Mouse (Mus musculus) CH12.LX (cell line): ENCODE measurements around the gene Fgfr2.

Source experiments
- BHLHE40 ChIP-seq: IDR thresholded peaks from 2 replicates; pipeline ENCODE4 v1.6.1; 2011; ENCODE audit warnings: mild to moderate bottlenecking, low read depth, low read length, improper control_type of control experiment
- CHD1 ChIP-seq: IDR thresholded peaks from 2 replicates; pipeline ENCODE4 v1.6.1; 2012; ENCODE audit warnings: low read depth, low read length, improper control_type of control experiment, inconsistent platforms
- CTCF ChIP-seq, 2 experiments: IDR thresholded peaks in 1 of 2; conservative IDR thresholded peaks in 1 of 2; 2 replicates each; pipeline ENCODE4 v1.5.1; 2011 to 2012; ENCODE audit warnings: low read depth in 2 of 2, low read length in 2 of 2, improper control_type of control experiment in 1 of 2, inconsistent platforms in 1 of 2, mild to moderate bottlenecking in 1 of 2, moderate library complexity in 1 of 2
- E2F4 ChIP-seq: IDR thresholded peaks from 2 replicates; pipeline ENCODE4 v1.6.1; 2011; ENCODE audit warnings: low read depth, low read length, improper control_type of control experiment; ENCODE audit not compliant: insufficient replicate concordance
- EP300 ChIP-seq: IDR thresholded peaks from 2 replicates; pipeline ENCODE4 v1.6.1; 2011; ENCODE audit warnings: low read length, improper control_type of control experiment
- MEF2A ChIP-seq: IDR thresholded peaks from 2 replicates; pipeline ENCODE4 v1.6.1; 2014; ENCODE audit warnings: low read depth, mild to moderate bottlenecking, inconsistent platforms, low read length, improper control_type of control experiment, borderline replicate concordance
- NELFE ChIP-seq: IDR thresholded peaks from 2 replicates; pipeline ENCODE4 v1.6.1; 2011; ENCODE audit warnings: low read depth, low read length, improper control_type of control experiment
- NRF1 ChIP-seq: IDR thresholded peaks from 2 replicates; pipeline ENCODE4 v1.6.1; 2014; ENCODE audit warnings: low read depth, mild to moderate bottlenecking, inconsistent platforms, low read length, improper control_type of control experiment, moderate library complexity
- POLR2A ChIP-seq: IDR thresholded peaks from 2 replicates; pipeline ENCODE4 v1.6.1; 2011; ENCODE audit warnings: low read depth, mild to moderate bottlenecking, improper control_type of control experiment, low read length
- SIN3A ChIP-seq: IDR thresholded peaks from 2 replicates; pipeline ENCODE4 v1.6.1; 2012; ENCODE audit warnings: low read length, improper control_type of control experiment, inconsistent platforms
- ZNF384 ChIP-seq: IDR thresholded peaks from 2 replicates; pipeline ENCODE4 v1.6.1; 2012; ENCODE audit warnings: low read depth, low read length, improper control_type of control experiment, inconsistent platforms

- TF ChIP-seq CTCF (conservative IDR thresholded peaks at IDR 0.05 in 1 of 2, IDR thresholded peaks at IDR 0.05 in 1 of 2; ENCODE audit: low read depth in 2 of 2, low read length in 2 of 2) (no peak), SIN3A (no peak), POLR2A (no peak), NRF1 (no peak), BHLHE40 (no peak), MEF2A (no peak), NELFE (no peak), EP300 (no peak), E2F4 (no peak), ZNF384 (no peak), CHD1 (no peak)
Observed at GRCm38 (mm10) chr7:130944766-130945475, 2178.2 kb downstream of the Fgfr2 start.
